Mouse (Mus musculus) kidney, postnatal 25 days (tissue): ENCODE data around the gene Gm49387.

Source experiments
- DNase-seq, 2 experiments: peaks; one replicate each; pipeline ENCODE4 v3.0.0; 2021; ENCODE audit warnings: mixed read lengths in 2 of 2

Gm49387 gene

GRCm38 (mm10) chr14:31640346-31640889 is at the start of gene Gm49387:
TSS of gene Gm49387 (minus strand) at chr14:31640878.
- DNase-seq = peak in 1 of 2 experiments; percentile 60

DNA sequence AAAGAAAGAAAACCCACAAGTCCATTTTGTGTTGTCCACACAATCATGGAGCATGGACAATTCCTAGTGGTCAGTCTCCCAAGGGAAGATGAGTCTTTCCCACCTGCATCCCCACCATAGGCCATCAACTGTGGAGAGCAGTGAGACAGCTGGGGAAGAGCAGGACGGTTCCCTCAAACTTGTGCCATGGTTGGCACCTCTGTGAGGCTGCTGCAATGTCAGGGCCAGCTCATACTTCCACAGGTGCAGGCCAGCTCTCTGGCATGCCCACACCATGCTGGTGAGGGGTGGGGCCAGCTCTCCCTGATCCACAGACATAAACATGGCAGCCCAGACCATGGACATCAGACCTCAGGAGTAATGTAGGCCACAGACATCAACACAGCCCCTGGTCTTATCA is 45.6 kb upstream of the Gm49387 start:
- DNase-seq = no peak

DNA sequence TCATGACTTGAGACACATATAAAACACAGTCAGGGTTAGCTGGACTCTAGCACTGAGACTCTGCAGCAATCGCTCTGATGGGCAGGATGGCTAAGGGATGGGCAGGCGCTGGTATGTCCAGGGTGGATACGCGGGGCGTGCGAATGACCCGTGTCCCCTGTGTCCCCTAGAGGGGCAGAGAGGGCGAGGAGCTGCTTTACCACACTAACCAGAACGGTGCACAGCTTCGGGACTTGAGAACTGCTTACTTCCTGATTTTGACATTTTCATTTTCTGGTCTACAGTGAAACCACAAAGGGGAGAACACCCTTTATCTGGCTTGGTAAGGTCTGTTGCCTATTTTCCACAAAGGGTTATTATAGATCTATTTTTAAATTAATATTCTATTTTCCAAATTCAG is 45.0 kb upstream of the Gm49387 start:
- DNase-seq = no peak

DNA sequence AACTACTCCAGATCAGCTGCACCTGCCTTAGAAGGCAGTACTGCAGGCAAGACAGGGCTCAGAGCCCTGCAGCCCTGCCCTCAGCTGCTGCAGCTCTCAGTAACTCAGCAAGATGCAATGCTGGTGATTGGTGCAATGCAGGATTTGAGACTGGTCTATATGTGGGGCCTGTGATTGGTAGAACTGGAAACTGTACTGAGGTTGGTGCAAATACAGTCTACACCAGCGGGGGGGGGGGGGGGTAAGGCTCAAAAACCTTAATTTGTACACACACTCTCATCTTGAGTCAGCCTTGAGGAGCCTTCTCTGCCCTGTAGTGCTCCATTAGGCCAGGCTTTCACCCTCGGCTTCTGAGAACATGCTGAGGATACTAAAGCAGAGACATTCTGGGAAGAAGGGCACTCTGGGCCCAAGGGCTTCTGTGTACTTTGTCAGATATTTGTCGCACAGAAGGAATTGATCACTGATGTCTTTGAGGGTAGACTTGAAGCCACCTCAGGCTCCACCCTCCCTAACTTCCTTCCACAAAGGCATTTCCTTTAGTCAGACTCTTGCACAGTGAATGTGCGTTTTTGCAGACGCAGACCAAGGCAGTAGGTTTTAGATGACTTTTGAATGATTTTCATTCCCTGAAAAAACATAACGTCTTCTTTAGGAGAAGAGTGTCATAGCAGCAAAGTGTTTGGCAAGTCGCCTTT is 43.8 kb upstream of the Gm49387 start:
- no peak for DNase-seq

DNA sequence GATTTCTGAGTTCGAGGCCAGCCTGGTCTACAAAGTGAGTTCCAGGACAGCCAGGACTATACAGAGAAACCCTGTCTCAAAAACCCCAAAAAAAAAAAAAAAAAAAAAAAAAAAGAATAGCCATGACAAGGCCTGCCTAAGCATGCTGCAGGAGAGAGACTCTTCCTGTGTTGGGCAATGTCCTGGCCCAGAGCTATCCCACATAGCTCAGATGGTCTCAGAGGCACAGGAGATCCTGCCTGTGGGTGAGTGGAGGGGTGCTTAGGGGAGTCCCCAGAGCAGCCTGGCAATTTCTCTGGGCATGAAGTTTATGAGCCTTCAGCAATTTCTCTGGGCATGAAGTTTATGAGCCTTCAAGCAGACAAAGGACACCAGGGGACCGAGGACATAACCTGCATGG is 42.9 kb upstream of the Gm49387 start:
- no peak for DNase-seq

DNA sequence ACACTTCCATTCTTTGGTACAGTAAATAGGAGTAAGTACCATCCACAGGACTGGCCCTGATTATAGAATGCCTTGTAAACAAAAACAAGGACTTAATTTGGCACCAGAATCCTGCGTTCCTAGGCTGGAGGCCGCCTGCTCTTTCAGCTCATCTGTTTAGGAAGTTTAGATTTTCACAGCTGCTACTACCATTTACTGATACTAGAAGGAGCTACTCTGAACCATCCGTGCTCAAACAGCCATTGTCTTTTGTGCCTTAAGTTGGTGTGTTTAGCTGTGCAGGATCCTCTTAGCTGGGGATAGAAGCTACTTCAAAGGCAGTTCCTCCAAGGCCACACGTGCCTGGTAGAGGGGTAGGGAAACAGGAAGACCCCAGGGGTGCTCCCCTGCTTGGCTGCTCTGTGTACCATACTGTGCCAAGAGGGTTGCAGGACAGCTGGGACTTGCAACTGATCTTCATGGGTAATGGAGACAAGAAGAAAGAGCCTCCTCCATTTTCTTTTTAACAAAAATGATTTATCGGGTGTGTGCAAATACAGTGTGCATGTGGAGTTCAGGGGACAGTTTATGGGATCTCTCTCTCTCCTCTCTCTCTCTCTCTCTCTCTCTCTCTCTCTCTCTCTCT is 41.4 kb upstream of the Gm49387 start:
- no peak for DNase-seq

DNA sequence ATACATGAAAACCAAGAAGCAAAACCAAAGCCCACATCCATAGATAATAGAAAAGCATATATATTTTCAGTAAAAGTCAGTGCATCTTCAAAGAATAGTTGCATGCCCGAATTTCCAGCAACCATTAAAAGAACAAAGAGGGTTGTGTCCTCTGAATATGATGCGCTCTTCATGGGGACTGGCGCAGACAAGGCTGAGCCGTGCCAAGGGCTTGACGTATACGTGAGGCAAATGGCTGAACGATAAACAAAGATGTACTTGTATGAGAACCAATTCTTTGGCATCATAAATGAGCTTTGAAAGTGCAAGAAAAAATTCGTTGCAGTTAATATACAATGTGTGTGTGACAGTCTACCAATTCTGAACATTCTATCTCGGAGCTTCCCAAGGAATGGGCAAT is 40.6 kb upstream of the Gm49387 start:
- no peak for DNase-seq

GRCm38 (mm10) chr14:31680656-31681055 is 40.0 kb upstream of the Gm49387 start:
- DNase-seq = no peak

GRCm38 (mm10) chr14:31671635-31672320 is 31.1 kb upstream of the Gm49387 start:
- no peak for DNase-seq

DNA sequence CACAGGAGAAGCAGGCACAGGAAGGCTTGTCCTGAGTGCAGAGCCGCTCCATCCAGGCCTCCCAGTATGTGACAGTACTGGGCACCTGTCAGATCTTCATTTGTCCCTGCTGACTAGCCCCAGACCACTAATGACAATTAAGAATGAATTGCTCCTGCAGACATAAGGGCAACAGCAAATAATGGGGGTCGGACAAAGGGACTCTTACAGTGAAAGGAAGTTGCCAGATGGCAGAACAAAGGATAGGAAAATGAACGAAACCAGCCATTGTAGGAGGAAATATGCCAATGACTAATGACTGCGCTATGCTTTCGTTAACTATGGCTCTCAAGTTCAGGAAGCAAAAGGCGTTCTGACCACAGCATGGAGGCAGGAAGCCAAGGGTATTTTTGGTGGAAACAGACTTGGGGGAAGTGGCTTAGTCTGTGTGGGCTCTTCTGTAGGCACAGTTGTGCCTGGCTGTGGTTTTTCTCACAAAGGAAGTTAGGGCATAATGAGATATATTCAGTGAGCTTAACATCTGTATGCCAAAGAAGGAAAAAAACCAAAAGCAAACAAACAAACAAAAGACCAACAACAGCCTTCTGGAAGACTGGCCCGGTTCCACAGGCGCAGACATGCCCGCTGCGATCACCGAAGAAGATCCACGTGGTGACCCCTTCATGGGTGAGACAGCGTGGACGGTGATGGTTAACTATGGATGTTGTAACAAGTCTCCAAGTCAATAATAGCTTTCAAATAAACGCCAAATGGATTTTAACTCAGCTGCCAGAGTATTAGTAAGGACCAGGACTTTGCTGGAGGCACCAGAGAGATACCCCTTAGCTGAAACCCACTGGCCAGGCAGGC is 29.2 kb upstream of the Gm49387 start:
- peak; percentile 40 to 50 for DNase-seq

DNA sequence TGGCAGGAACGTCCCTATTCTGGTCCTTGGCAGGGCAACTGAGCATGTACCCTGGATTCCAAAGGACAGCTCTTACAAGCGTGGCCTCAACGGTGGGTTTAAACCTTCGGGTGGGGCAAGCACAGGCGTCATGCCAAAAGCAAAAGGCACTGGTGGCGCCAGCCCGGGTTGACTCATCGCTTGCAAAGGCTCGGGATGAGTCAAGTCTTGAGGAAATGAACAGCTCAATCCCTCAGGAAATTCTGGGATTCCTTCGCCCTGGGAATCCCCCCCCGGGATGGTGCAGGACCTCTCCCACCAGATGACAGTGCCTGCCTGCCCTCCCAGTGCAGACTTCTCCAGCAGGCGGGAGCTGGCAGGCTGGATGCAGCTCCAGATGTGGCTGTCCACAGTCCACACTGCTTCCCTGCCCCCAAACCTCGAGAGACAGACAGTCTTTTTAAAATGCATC is 28.5 kb upstream of the Gm49387 start:
- peak; percentile 63 to 85 for DNase-seq

GRCm38 (mm10) chr14:31668326-31668725 is 27.6 kb upstream of the Gm49387 start:
- DNase-seq = no peak

DNA sequence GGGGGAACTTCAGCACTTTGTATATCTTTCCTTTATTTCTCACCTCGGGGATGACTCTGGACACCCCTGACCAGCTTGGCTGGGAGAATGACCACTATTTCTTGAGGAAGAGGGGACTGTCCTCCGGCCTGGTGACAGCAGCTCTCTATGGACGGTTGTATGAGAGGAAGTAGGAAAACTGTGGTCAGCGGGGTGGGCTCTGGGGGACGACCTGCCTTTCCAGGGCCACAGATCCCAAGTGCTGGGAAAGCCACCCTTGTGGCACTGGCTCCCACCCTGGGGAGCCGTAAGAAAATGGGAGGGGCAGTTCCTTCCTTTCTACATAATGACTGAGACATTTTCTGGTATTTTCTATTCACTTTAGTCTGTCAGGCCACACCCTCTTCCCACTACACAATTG is 27.1 kb upstream of the Gm49387 start:
- no peak for DNase-seq

DNA sequence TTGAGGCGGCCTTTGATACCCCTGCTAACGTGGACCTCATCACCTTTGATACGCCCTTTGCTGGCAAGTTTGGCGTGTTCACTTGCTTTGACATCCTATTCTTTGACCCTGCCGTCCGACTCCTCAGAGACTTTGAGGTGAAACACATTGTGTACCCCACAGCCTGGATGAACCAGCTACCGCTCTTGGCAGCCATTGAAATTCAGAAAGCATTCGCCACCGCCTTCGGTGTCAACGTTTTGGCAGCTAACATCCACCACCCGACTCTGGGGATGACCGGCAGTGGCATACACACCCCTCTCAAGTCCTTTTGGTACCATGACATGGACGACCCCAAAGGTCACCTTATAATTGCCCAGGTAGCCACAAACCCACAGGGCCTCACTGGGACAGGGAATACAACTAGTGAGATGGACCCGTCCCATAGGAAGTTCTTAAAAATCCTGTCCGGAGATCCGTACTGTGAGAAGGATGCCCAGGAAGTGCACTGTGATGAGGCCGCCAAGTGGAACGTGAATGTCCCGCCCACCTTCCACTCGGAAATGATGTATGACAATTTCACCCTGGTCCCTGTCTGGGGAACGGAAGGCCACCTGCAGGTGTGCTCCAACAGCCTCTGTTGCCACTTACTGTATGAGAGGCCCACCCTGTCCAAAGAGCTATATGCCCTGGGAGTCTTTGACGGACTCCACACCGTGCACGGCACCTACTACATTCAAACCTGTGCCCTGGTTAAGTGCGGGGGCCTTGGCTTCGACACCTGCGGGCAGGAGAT is 26.4 kb upstream of the Gm49387 start:
- DNase-seq = no peak

GRCm38 (mm10) chr14:31665566-31665940 is 24.9 kb upstream of the Gm49387 start:
- DNase-seq = no peak

- no peak for DNase-seq
These were observed 24.4 kb upstream of the Gm49387 start for GRCm38 (mm10) chr14:31664903-31665565.

- DNase-seq = peak in 1 of 2 experiments; percentile 55
These were observed 23.6 kb upstream of the Gm49387 start for GRCm38 (mm10) chr14:31664100-31664902.

DNA sequence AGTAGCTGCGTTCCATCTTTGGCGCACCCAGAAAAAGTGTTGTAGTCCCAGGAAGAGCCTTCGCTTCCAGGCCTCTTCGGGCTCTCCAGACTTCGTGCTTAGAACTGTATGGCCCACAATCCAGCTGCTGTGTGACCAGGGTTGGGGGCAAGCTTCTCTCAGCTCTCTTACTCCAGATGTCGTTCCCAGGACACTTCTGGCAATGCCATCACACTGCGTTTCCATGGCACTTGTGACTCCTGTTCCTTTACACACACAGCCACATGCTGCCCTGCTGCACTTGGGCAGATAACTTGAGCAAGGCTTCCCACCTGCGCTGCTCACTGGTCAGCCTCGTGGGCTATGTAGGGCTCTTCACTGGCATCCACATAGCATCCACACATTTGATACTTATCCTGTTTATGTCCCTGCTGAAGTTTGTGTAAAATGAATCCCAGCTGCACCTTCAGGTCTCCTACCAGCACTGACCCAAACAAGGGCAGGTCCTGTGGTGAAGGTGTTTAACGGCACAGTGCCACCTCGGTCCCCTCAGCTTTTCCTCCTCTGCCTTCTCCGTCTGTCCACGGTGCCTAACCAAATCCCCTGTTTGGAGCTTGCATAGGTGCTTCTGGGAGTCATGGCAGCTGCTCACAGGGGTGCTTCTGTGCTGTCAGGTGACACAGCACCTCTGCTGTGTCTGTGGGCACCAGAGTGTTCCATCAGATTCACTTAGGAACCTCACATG is 22.9 kb upstream of the Gm49387 start:
- no peak for DNase-seq

DNA sequence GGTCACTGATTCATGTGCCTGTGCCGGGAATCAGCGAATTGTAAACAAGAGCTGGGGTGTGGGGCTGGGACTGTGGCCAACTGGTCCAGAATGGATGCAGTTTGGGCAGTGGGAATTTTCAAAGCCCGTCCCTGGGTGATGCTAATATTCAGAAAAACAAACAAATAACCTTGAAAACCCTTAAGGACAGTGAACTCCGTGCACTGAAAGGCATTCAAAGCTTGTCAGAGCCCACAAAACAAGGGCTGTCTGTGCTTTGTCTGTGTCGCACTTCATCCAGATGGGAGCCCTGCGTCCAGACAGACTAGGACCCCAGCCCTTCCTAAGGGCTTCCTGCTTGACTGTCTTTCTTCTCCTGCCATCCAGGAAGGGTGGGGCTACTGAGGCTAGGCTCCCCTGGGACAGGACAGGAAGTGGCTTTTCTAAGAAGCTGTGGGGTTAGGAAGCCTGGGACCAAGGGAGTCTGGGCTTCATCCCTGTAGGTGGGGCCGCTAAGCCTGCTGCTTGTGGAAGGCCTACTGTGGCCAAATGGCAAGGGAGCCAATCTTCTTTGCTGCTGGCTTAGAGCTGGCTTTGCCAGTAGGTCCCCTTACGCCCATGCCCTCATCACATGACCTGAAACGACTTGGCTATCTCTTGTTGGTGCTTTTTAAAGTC is 22.0 kb upstream of the Gm49387 start:
- DNase-seq = peak; percentile 89 to 90
